Mouse (Mus musculus) ovary, adult 18-20 months (tissue): Measurements from ENCODE around the gene Gm9513.

Experiments
- DNase-seq: peaks from one replicate; pipeline ENCODE4 v3.0.0; 2022; ENCODE audit warnings: low spot score, mixed read lengths

Gm9513 gene

GRCm38 (mm10) chr9:36475338-36475737 lies at the start of gene Gm9513:
Gene Gm9513 (plus strand): TSS chr9:36475638.
- no peak for DNase-seq

GRCm38 (mm10) chr9:36431584-36431983 lies 43.9 kb upstream of the Gm9513 start, which contains the start of gene Gm7257:
Gene Gm7257 (plus strand): TSS chr9:36431884.
- no peak for DNase-seq

- DNase-seq = no peak
Measured at GRCm38 (mm10) chr9:36435051-36435764, 40.2 kb upstream of the Gm9513 start.

- no peak for DNase-seq
Measured at GRCm38 (mm10) chr9:36494501-36495220, 19.2 kb downstream of the Gm9513 start.

- no peak for DNase-seq
Measured at GRCm38 (mm10) chr9:36495824-36496223, 20.4 kb downstream of the Gm9513 start.

GRCm38 (mm10) chr9:36504211-36504610 lies 28.8 kb downstream of the Gm9513 start:
- DNase-seq = no peak
